24 mouse cellular contexts compared by ENCODE assay signal in the genomic region with DNA sequence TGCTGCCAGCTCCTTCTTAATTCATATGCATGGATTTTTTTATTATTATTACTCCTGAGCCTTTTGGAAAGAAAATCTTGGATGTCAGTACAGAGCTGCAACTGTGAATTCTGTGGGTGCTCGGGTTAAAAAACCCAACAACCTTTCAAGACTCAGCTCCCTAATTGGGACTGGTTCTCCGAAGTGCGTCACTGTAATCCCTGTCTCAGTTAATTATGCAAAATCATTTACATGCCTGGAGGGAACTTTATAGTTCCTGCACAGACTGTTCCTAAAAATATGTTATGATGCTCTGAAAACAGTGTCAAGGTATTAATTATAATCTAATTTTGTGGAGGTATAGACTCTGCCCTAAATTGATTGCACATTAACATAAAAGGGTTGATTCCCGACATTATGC.
DNase-seq lines count a peak whose midpoint lies in the region; ATAC-seq lines count a peak whose summit lies in the region.
"Had no signal": no experiment of that assay in that cellular context is flagged by ENCODE, and none has a peak within 500 bp of the region (broad histone marks: within the 10 kb centered on the region; RNA-seq: fewer than 3 reads in every experiment).

No protein-coding gene starts in this region.

- H3K27me3 ChIP-seq in forebrain, embryonic 13.5 days: no peaks in the 10 kb centered on the region
- no peaks in the 10 kb centered on the region for H3K27me3 ChIP-seq in forebrain, embryonic 12.5 days
- H3K27me3 ChIP-seq in midbrain, embryonic 14.5 days (ENCODE audit: control insufficient read depth, insufficient read depth, low read length): no peaks in the 10 kb centered on the region
- H3K27me3 ChIP-seq in midbrain, embryonic 10.5 days (ENCODE audit: low read depth, poor library complexity, severe bottlenecking): no peaks in the 10 kb centered on the region
- H3K27me3 ChIP-seq in midbrain, embryonic 16.5 days (ENCODE audit: control insufficient read depth, insufficient read depth, low read depth, low read length): no peaks in the 10 kb centered on the region
- H3K27me3 ChIP-seq in midbrain, embryonic 11.5 days (ENCODE audit: control insufficient read depth, insufficient read depth, low read length): no peaks in the 10 kb centered on the region
- H3K27me3 ChIP-seq: embryonic facial prominence, embryonic 13.5 days; embryonic facial prominence, embryonic 15.5 days; forebrain, embryonic 15.5 days had no signal

- WGBS in forebrain, embryonic 13.5 days: 52% methylated on average over 4 of the region's 4 CpGs
- WGBS in forebrain, embryonic 12.5 days: 67% methylated on average over 4 of the region's 4 CpGs
- WGBS in midbrain, embryonic 14.5 days: 51% methylated on average over 4 of the region's 4 CpGs
- WGBS in midbrain, embryonic 10.5 days: 92% methylated on average over 4 of the region's 4 CpGs
- 58% methylated on average over 4 of the region's 4 CpGs for WGBS in midbrain, embryonic 16.5 days
- WGBS in midbrain, embryonic 11.5 days: 87% methylated on average over 4 of the region's 4 CpGs

- H3K9ac ChIP-seq in forebrain, embryonic 13.5 days: no peak overlapping the region
- no peak overlapping the region for H3K9ac ChIP-seq in forebrain, embryonic 12.5 days
- no peak overlapping the region for H3K9ac ChIP-seq in midbrain, embryonic 14.5 days (replicated peaks; ENCODE audit: low read length)
- H3K9ac ChIP-seq in midbrain, embryonic 16.5 days (ENCODE audit: low read depth, low read length): no peak overlapping the region
- no peak overlapping the region for H3K9ac ChIP-seq in midbrain, embryonic 11.5 days (ENCODE audit: low read length)
- H3K9ac ChIP-seq: embryonic facial prominence, embryonic 13.5 days; embryonic facial prominence, embryonic 15.5 days; forebrain, embryonic 15.5 days had no signal

- H3K4me3 ChIP-seq in forebrain, embryonic 13.5 days: no peak overlapping the region
- no peak overlapping the region for H3K4me3 ChIP-seq in forebrain, embryonic 12.5 days (replicated peaks)
- no peak overlapping the region for H3K4me3 ChIP-seq in midbrain, embryonic 14.5 days (replicated peaks; ENCODE audit: low read depth, low read length)
- H3K4me3 ChIP-seq in midbrain, embryonic 10.5 days: no peak overlapping the region
- no peak overlapping the region for H3K4me3 ChIP-seq in midbrain, embryonic 16.5 days (ENCODE audit: low read depth, low read length)
- no peak overlapping the region for H3K4me3 ChIP-seq in midbrain, embryonic 11.5 days (ENCODE audit: low read depth, low read length)
- H3K4me3 ChIP-seq: embryonic facial prominence, embryonic 13.5 days; embryonic facial prominence, embryonic 15.5 days; erythroblast, embryonic 14.5 days; forebrain, embryonic 10.5 days; forebrain, embryonic 15.5 days had no signal

- no peaks in the 10 kb centered on the region for H3K4me1 ChIP-seq in forebrain, embryonic 13.5 days
- H3K4me1 ChIP-seq in forebrain, embryonic 12.5 days: no peaks in the 10 kb centered on the region
- H3K4me1 ChIP-seq in midbrain, embryonic 14.5 days (ENCODE audit: control insufficient read depth, insufficient read depth, low read length): no peaks in the 10 kb centered on the region
- no peaks in the 10 kb centered on the region for H3K4me1 ChIP-seq in midbrain, embryonic 10.5 days
- no peaks in the 10 kb centered on the region for H3K4me1 ChIP-seq in midbrain, embryonic 16.5 days (ENCODE audit: control insufficient read depth, insufficient read depth, low read length)
- H3K4me1 ChIP-seq in midbrain, embryonic 11.5 days (ENCODE audit: control insufficient read depth, insufficient read depth, low read length): no peaks in the 10 kb centered on the region
- H3K4me1 ChIP-seq: embryonic facial prominence, embryonic 13.5 days; embryonic facial prominence, embryonic 15.5 days; forebrain, embryonic 10.5 days; forebrain, embryonic 15.5 days had no signal

- H3K9me3 ChIP-seq in forebrain, embryonic 13.5 days (replicated peaks): no peaks in the 10 kb centered on the region
- no peaks in the 10 kb centered on the region for H3K9me3 ChIP-seq in forebrain, embryonic 12.5 days
- H3K9me3 ChIP-seq in midbrain, embryonic 14.5 days (ENCODE audit: control insufficient read depth, low read length): no peaks in the 10 kb centered on the region
- H3K9me3 ChIP-seq in midbrain, embryonic 10.5 days (replicated peaks): no peaks in the 10 kb centered on the region
- H3K9me3 ChIP-seq in midbrain, embryonic 16.5 days (replicated peaks; ENCODE audit: control insufficient read depth, low read length, poor library complexity, severe bottlenecking): no peaks in the 10 kb centered on the region
- H3K9me3 ChIP-seq in midbrain, embryonic 11.5 days (ENCODE audit: control insufficient read depth, low read length): no peaks in the 10 kb centered on the region
- H3K9me3 ChIP-seq: embryonic facial prominence, embryonic 13.5 days; embryonic facial prominence, embryonic 15.5 days; forebrain, embryonic 10.5 days; forebrain, embryonic 15.5 days had no signal

- peak; percentile 30; the same call in 1 of the 2 replicates for ATAC-seq in forebrain, embryonic 13.5 days
- ATAC-seq in forebrain, embryonic 12.5 days (ENCODE audit: low FRiP score): no peak
- 0 out of 2 replicates have a peak, but pooled peaks have one; percentile 46 for ATAC-seq in midbrain, embryonic 14.5 days (ENCODE audit: low FRiP score, low TSS enrichment)
- peak; percentile 80 for ATAC-seq in midbrain, embryonic 16.5 days
- no peak for ATAC-seq in midbrain, embryonic 11.5 days (ENCODE audit: low FRiP score)
- ATAC-seq in CD4-positive, CD25-positive, alpha-beta regulatory T cell, adult 4 months: no peak
- ATAC-seq: forebrain, embryonic 15.5 days had no signal

- DNase-seq in midbrain, embryonic 14.5 days: peak; percentile 42
- DNase-seq in midbrain, embryonic 10.5 days (ENCODE audit: low spot score): no peak
- no peak for DNase-seq in midbrain, embryonic 11.5 days (ENCODE audit: low spot score, missing footprints)
- peak; percentile 7 for DNase-seq in brain, adult 2 months (ENCODE audit: low read depth, low spot score)
- DNase-seq: adrenal gland, adult 2 months; adrenal gland, postnatal 10 days; adrenal gland, postnatal 25 days; B cell, adult 2 months; cerebellum, adult 11 months; cerebellum, adult 18-20 months; cerebellum, adult 8-10 months; cerebellum, adult 9-11 months; cerebellum, postnatal 14 days; cerebellum, postnatal 36 days; embryo, embryonic 11 days had no signal

- H3K4me2 ChIP-seq in forebrain, embryonic 13.5 days: no peak overlapping the region
- no peak overlapping the region for H3K4me2 ChIP-seq in forebrain, embryonic 12.5 days
- no peak overlapping the region for H3K4me2 ChIP-seq in midbrain, embryonic 14.5 days (ENCODE audit: low read length)
- H3K4me2 ChIP-seq in midbrain, embryonic 16.5 days (ENCODE audit: low read length): no peak overlapping the region
- H3K4me2 ChIP-seq in midbrain, embryonic 11.5 days: no peak overlapping the region
- H3K4me2 ChIP-seq: embryonic facial prominence, embryonic 13.5 days; embryonic facial prominence, embryonic 15.5 days; forebrain, embryonic 15.5 days had no signal

- H3K36me3 ChIP-seq in forebrain, embryonic 13.5 days (ENCODE audit: poor library complexity, severe bottlenecking): no peaks in the 10 kb centered on the region
- H3K36me3 ChIP-seq in forebrain, embryonic 12.5 days (replicated peaks): no peaks in the 10 kb centered on the region
- H3K36me3 ChIP-seq in midbrain, embryonic 14.5 days (ENCODE audit: control insufficient read depth, insufficient read depth, low read length): no peaks in the 10 kb centered on the region
- no peaks in the 10 kb centered on the region for H3K36me3 ChIP-seq in midbrain, embryonic 10.5 days
- H3K36me3 ChIP-seq in midbrain, embryonic 16.5 days (ENCODE audit: control insufficient read depth, insufficient read depth, low read length): no peaks in the 10 kb centered on the region
- no peaks in the 10 kb centered on the region for H3K36me3 ChIP-seq in midbrain, embryonic 11.5 days (ENCODE audit: control insufficient read depth, insufficient read depth, low read length)
- H3K36me3 ChIP-seq: embryonic facial prominence, embryonic 13.5 days; embryonic facial prominence, embryonic 15.5 days; forebrain, embryonic 10.5 days; forebrain, embryonic 15.5 days had no signal

- no peak overlapping the region for H3K27ac ChIP-seq in forebrain, embryonic 13.5 days
- H3K27ac ChIP-seq in forebrain, embryonic 12.5 days: no peak overlapping the region
- no peak overlapping the region for H3K27ac ChIP-seq in midbrain, embryonic 14.5 days (replicated peaks; ENCODE audit: low read depth, low read length)
- no peak overlapping the region for H3K27ac ChIP-seq in midbrain, embryonic 10.5 days (replicated peaks)
- H3K27ac ChIP-seq in midbrain, embryonic 16.5 days (ENCODE audit: low read length): no peak overlapping the region
- no peak overlapping the region for H3K27ac ChIP-seq in midbrain, embryonic 11.5 days (ENCODE audit: low read depth, low read length)
- H3K27ac ChIP-seq: embryonic facial prominence, embryonic 13.5 days; embryonic facial prominence, embryonic 15.5 days; forebrain, embryonic 10.5 days; forebrain, embryonic 15.5 days had no signal

Comparison
In these comparisons a context has a peak if more than half of its experiments do, and no peak if none do; other contexts are left out.
1. ATAC-seq: peak in forebrain, embryonic 13.5 days (single experiment), midbrain, embryonic 14.5 days (single experiment) and midbrain, embryonic 16.5 days (single experiment); none in forebrain, embryonic 12.5 days (single experiment), midbrain, embryonic 11.5 days (single experiment) and CD4-positive, CD25-positive, alpha-beta regulatory T cell, adult 4 months (single experiment).
2. DNase-seq: peak in midbrain, embryonic 14.5 days (single experiment) and brain, adult 2 months (single experiment); none in midbrain, embryonic 10.5 days (single experiment) and midbrain, embryonic 11.5 days (single experiment).